Mouse (Mus musculus) CD8-positive naive resting alpha-beta T cell, adult 2 months (primary cell): ENCODE data around the gene Gm43720.

Source experiments
- DNase-seq, 2 experiments: peaks; one replicate each; pipeline ENCODE4 v3.0.0; 2022; ENCODE audit warnings: low read depth in 2 of 2, low spot score in 2 of 2

The Gm43720 gene

DNA sequence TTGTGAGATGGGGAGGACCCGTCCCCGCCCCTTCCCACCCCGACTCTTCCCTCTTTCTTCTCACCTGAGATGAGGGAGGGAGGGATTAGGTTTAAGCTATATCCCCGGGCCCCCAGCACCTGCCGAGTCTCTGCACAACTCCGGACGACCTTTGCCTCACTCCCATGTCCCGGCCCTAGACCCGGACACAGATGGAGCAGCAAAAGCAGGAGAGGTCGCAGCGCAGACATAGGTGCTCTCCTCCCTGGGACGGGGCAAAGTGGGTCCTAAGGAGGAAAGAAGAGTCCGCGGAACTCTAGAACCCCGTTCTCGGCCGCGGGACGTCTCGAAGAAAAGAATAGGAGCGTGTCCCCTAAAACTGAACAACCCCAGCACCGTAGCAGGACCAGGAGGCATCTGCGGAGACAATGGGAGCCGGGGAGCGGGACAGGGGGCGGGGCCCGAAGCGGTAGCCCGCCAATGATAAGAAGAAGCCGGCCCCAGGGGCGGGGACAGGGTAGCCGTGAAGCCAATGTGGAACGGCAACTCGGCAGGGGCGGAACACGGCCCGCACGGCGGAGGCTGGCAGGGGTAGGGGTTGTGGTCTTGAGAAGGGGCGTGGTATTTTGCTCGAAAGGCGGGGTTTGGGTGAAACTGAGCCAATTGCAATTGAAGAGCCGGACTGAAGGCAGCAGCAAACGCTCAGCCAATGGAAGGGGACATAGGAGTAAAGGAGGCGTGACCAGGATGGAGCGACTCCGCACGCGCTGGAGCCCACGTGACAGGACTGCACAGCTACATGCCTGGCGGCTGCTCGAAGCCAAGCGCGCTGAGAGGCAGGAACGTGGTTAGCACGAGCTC is at the start of gene Gm43720, which contains the start of the genes Gpc2 and Stag3:
Gm43720 (minus strand) TSS at position 374 of the 840 bp plus-strand sequence.
Gpc2 (minus strand) TSS at position 421 of the 840 bp plus-strand sequence.
Stag3 (plus strand) TSS at position 656 of the 840 bp plus-strand sequence.
- DNase-seq: peak; percentile 70 to 77

- DNase-seq: no peak
Observed at GRCm38 (mm10) chr5:138312795-138313194, 33.0 kb upstream of the Gm43720 start.

DNA sequence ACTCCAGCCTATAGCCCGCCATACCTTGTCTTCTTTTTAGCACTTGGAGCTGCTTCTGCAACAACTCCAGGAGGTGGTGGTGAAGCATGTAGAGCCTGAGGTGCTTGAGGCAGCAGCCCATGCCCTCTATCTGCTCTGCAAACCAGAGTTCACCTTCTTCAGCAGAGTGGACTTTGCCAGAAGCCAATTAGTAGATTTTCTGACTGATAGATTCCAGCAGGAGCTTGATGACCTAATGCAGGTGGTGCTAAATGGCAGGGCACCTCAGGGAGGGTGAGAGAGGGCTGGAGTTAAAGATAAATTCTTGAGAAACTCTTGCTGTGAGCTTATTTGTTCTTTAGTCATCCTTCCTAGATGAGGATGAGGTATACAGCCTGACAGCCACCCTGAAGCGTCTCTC is 19.9 kb upstream of the Gm43720 start:
- DNase-seq: no peak

DNA sequence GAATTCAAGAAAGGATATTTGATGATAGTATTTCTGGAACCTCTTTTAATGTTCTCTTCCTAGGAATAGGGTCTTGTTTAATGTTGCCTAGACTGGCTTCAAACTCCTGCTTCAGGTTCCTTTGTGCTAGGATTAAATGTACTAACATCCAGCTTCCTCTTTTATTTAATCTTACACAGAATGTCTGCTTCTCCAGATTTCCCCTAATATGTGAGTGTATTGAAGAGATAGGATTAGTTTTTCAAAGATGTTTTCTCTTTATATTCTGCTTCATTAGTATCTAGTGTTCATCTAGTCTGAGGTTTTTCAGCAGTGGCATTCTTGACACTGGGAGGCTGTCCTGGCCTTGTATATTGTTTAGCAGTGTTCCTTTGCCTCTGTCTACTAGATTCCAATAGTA is 14.4 kb upstream of the Gm43720 start:
- no peak for DNase-seq

DNA sequence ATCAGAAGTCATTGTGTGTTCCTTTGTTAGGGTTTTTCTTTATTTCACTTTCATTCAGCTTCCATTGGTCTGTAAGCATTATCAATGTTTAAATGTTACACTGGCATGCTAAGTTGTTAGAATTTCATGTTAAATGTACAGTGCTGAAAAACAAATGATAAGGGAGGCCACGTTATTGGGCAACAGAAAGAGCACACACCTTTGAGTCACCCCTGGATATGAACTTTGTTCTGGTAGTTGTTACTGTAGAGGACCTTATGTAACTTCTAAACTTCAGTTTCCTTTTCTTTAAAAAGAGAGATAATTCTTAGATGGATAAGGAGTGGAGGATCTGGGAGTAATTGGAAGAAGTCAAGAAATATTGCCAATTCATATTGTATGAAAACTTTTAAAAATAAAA is 11.9 kb upstream of the Gm43720 start:
- DNase-seq: no peak

- DNase-seq: peak in 1 of 2 experiments; percentile 42
Observed at GRCm38 (mm10) chr5:138287861-138288260, 8.1 kb upstream of the Gm43720 start.

GRCm38 (mm10) chr5:138283540-138283939 is 3.8 kb upstream of the Gm43720 start:
- DNase-seq: no peak

GRCm38 (mm10) chr5:138281798-138282197 is 2.0 kb upstream of the Gm43720 start:
- no peak for DNase-seq

GRCm38 (mm10) chr5:138280829-138281228 is 1.1 kb upstream of the Gm43720 start:
- no peak for DNase-seq

DNA sequence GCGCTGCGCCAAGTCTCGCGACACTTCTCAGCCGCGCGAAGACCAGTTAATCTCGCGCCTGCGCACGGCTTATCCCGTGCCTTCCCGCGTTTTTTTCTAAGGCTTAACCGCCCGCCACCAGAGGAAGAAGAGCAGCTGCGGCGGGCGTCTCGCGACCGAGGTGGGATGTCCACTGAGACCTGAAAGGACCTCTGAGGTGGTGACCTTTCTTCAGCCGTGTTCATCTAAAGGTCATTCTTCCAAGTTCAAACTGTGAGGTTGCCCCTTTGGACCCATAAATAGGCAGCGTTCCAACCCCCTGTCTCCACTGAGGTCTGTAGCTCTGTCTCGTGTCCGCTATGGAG is 639 bp upstream of the Gm43720 start:
- DNase-seq: no peak

GRCm38 (mm10) chr5:138277994-138278393 is 1.8 kb downstream of the Gm43720 start:
- no peak for DNase-seq

- no peak for DNase-seq
Observed at GRCm38 (mm10) chr5:138275216-138276050, 4.3 kb downstream of the Gm43720 start.

GRCm38 (mm10) chr5:138274186-138274585 is 5.6 kb downstream of the Gm43720 start:
- no peak for DNase-seq

DNA sequence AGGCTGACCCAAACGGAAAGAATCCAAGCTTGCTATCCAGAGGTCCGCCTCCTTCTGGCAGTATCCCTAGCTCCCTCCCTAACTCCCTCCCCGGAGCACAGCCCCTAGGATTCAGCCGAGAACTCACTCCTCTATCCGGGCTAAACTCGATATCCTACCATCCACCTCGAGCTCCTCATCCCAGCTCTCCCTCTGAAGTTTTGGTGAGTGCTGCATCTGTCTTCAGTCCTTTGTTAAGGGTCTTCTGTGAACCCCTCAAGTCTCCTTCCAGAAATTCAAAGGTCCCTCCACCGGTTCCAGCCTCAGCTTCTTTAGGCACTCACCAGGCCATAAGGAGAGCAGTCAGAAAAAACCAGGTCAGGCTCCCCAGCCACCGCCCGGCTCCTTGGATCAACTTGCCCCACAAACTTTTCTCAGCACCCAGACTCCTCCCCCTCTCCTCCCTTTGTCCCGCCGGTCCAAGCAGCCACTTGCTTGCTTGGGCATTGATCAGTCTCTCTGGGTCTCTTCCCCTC is 7.3 kb downstream of the Gm43720 start, which contains the start of gene Gal3st4:
Gal3st4 (minus strand) TSS at position 432 of the 515 bp plus-strand sequence.
- no peak for DNase-seq

- no peak for DNase-seq
Observed at GRCm38 (mm10) chr5:138271232-138271631, 8.5 kb downstream of the Gm43720 start.

DNA sequence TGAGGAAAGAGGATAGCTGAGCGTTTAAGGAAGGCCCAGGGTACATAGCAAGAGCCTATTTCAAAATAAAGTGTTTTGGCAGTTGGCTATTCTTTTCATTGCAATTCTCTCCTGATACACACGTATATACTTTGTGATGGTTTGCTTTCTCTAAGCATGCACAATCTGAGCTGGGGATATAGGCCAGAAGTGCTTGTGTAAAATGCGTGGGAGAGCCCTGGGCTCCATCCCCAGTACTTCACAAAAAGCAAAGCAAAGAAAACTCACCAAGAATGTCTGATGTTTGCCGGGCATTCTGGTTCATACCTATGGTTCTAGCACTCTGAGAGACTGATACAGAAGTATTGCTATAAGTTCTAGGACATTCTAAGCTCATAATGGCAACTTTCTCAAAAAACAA is 10.8 kb downstream of the Gm43720 start:
- no peak for DNase-seq

GRCm38 (mm10) chr5:138267114-138267513 is 12.6 kb downstream of the Gm43720 start:
- DNase-seq: no peak

DNA sequence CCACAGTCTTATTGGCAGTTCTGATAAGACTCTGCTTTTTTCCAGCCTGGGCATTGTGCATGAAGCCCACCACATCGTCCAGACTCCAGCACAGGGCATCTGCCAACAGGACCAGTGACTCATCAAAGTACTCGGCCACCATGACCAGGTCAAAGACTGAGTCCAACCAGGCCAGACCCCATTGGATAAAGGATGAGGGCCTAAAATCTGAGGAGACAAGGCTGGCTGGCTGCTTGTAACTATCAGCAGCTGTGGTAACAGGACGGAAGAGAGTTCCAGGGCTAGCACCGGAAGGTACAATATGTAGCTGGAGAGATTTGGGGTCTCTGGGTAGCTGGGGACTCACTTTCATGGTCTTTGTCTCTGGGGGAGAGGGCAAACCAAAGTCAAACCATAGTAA is 14.0 kb downstream of the Gm43720 start:
- no peak for DNase-seq

DNA sequence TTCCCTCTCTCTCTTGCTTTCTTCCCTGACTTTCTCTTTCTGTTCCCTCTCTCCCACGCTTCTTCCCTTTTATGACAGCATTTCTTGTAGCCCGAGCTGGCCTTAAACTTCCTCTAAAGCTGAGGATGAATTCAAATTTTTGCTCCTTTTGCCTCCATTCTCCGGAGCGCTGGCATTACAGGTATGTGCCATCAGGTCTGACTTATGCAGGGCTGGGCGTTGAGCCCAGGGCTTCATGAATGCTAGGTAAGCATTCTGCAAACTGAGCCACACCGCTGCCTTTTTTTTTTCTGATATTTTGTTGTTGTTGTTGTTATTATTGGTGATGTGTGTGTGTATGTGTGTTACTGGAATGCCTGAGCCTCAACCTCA is 15.6 kb downstream of the Gm43720 start:
- DNase-seq: no peak

- peak; percentile 81 to 88 for DNase-seq
Observed at GRCm38 (mm10) chr5:138263260-138264206, 16.2 kb downstream of the Gm43720 start, which contains the start of gene BC037034. TSS of gene BC037034 (minus strand) at chr5:138264033.
